Mouse (Mus musculus): Measurements from ENCODE around the gene Gm21616. TPM values are rescaled to one million over a fixed set of nuclear protein-coding genes. Genes with fewer than 3 reads are reported as not detected.
"Not testable (repeated sequence)": the region's sequence is repeated elsewhere in the genome, so short reads cannot be mapped to it uniquely, and the experiment has no call there.

Gene Gm21616
- not detected for total RNA-seq (2022)

DNA sequence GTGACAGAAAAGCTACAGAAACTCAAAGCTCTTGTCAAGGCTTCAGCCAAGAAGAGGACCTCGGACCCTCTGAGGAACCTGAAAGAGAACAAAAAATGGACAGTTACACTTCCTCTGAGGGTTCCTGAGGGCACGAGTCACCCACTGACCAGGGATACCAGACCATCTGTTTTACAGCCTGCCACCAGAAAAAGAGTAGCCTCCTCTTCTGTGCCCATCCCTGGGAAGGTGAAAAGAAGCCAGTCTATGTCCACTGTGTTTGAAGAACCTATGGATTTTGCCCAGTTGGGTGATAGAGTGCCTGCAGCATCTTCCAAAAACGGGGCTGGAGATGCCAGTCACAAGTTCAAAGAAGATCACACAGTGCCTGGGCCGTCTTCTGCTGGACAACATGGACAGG lies at the start of gene Gm21616:
Gm21616 (plus strand) TSS at position 301 of the 400 bp plus-strand sequence.
- DNase-seq: not testable (repeated sequence)

All from adrenal gland, adult 8-10 months (tissue).